In the genomic region with DNA sequence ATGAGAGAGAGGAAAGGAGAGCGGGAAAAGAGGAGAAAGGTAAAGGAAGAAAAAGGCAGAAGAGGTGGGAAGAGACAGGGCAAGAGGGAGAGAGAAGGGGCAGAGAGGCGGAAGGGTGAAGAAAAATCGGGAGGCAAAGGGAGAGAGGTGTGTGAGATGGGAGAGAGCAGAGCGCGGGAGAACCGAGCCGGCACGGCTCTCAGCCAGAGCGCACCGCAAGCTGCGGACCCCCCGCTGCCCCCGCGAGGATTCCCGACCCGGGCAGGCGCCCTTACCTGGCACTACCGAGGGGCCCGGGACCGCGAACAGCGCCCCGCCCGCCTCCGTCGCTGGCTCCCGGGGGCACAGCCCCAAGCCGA, we compare ENCODE assay signal across 7 mouse cellular contexts. TPM values are rescaled to one million over a fixed set of nuclear protein-coding genes. Genes with fewer than 3 reads are reported as not detected.
A peak's percentile ranks its signal among the peaks of the same experiment; 100 is the strongest.
DNase-seq lines count a peak whose midpoint lies in the region; ATAC-seq and TF ChIP-seq lines count a peak whose summit lies in the region.

Gene Gm17606, plus strand, starts transcription at position 7 of the 359 bp plus-strand sequence.

- peak within 1 kb of the TSS; percentile 76 for H3K4me3 ChIP-seq in neural tube, embryonic 11.5 days (ENCODE audit: low read depth, low read length)
- H3K4me3 ChIP-seq in forebrain, embryonic 13.5 days: peak within 1 kb of the TSS; percentile 72
- H3K4me3 ChIP-seq in limb, embryonic 14.5 days (replicated peaks; ENCODE audit: low read length): peak within 1 kb of the TSS; percentile 77
- peak within 1 kb of the TSS; percentile 76 for H3K4me3 ChIP-seq in stomach, embryonic 15.5 days (replicated peaks)

- no peaks in the 10 kb centered on the region for H3K9me3 ChIP-seq in neural tube, embryonic 11.5 days (ENCODE audit: control insufficient read depth, low read length)
- no peaks in the 10 kb centered on the region for H3K9me3 ChIP-seq in forebrain, embryonic 13.5 days (replicated peaks)
- H3K9me3 ChIP-seq in limb, embryonic 14.5 days (ENCODE audit: control insufficient read depth, low read length): no peaks in the 10 kb centered on the region
- no peaks in the 10 kb centered on the region for H3K9me3 ChIP-seq in stomach, embryonic 15.5 days

- ATAC-seq in neural tube, embryonic 11.5 days (ENCODE audit: insufficient read depth, low FRiP score, low TSS enrichment): peak; percentile 17
- no peak for ATAC-seq in forebrain, embryonic 13.5 days
- peak; percentile 27 for ATAC-seq in limb, embryonic 14.5 days (ENCODE audit: low FRiP score, low read depth)
- peak; percentile 25 for ATAC-seq in stomach, embryonic 15.5 days (ENCODE audit: insufficient read depth, low FRiP score, low read depth)

- TF ChIP-seq POLR2A in limb, embryonic 14.5 days (IDR thresholded peaks at IDR 0.05; ENCODE audit: borderline replicate concordance, extremely low read depth, insufficient read depth, insufficient read length): no peak

- H3K9ac ChIP-seq in neural tube, embryonic 11.5 days (ENCODE audit: low read length): peak within 1 kb of the TSS; percentile 92
- peak within 1 kb of the TSS; percentile 93 for H3K9ac ChIP-seq in forebrain, embryonic 13.5 days
- peak within 1 kb of the TSS; percentile 81 for H3K9ac ChIP-seq in limb, embryonic 14.5 days (ENCODE audit: low read depth, low read length, severe bottlenecking)
- H3K9ac ChIP-seq in stomach, embryonic 15.5 days: peak within 1 kb of the TSS; percentile 84

- peak within 1 kb of the TSS; percentile 97 for H3K4me2 ChIP-seq in neural tube, embryonic 11.5 days (ENCODE audit: low read depth)
- peak within 1 kb of the TSS; percentile 93 for H3K4me2 ChIP-seq in forebrain, embryonic 13.5 days
- peak within 1 kb of the TSS; percentile 88 for H3K4me2 ChIP-seq in limb, embryonic 14.5 days (replicated peaks; ENCODE audit: low read depth, low read length, severe bottlenecking)
- H3K4me2 ChIP-seq in stomach, embryonic 15.5 days: peak within 1 kb of the TSS; percentile 100

- H3K36me3 ChIP-seq in neural tube, embryonic 11.5 days (ENCODE audit: control insufficient read depth, insufficient read depth, low read length): peaks cover 26% of the 10 kb centered on the region
- H3K36me3 ChIP-seq in forebrain, embryonic 13.5 days (ENCODE audit: poor library complexity, severe bottlenecking): peaks cover 67% of the 10 kb centered on the region
- H3K36me3 ChIP-seq in limb, embryonic 14.5 days (ENCODE audit: control insufficient read depth, insufficient read depth, low read length): peaks cover 66% of the 10 kb centered on the region
- peaks cover 38% of the 10 kb centered on the region for H3K36me3 ChIP-seq in stomach, embryonic 15.5 days

- no peaks in the 10 kb centered on the region for H3K27me3 ChIP-seq in neural tube, embryonic 11.5 days (ENCODE audit: control insufficient read depth, insufficient read depth, low read length)
- H3K27me3 ChIP-seq in forebrain, embryonic 13.5 days: no peaks in the 10 kb centered on the region
- H3K27me3 ChIP-seq in limb, embryonic 14.5 days (ENCODE audit: control insufficient read depth, insufficient read depth, low read length): no peaks in the 10 kb centered on the region
- no peaks in the 10 kb centered on the region for H3K27me3 ChIP-seq in stomach, embryonic 15.5 days (replicated peaks)

- under 1% methylated on average over 28 of the region's 28 CpGs for WGBS in neural tube, embryonic 11.5 days
- 0% methylated on average over 5 of the region's 28 CpGs for WGBS in forebrain, embryonic 13.5 days
- WGBS in limb, embryonic 14.5 days: 0% methylated on average over 8 of the region's 28 CpGs
- under 1% methylated on average over 23 of the region's 28 CpGs for WGBS in stomach, embryonic 15.5 days

- no peak for DNase-seq in neural tube, embryonic 11.5 days (ENCODE audit: low spot score)
- DNase-seq in neural tube, embryonic 10.5 days (ENCODE audit: extremely low spot score, low spot score): no peak
- DNase-seq in limb, embryonic 14.5 days (ENCODE audit: low spot score): no peak
- no peak for DNase-seq in cerebellum, adult 9-11 months
- no peak for DNase-seq in Muller cell, postnatal 12 days (ENCODE audit: inconsistent ontology term)

- peak within 1 kb of the TSS; percentile 77 for H3K27ac ChIP-seq in neural tube, embryonic 11.5 days (ENCODE audit: low read depth, low read length)
- H3K27ac ChIP-seq in forebrain, embryonic 13.5 days: peak within 1 kb of the TSS; percentile 92
- peak within 1 kb of the TSS; percentile 63 for H3K27ac ChIP-seq in limb, embryonic 14.5 days (replicated peaks; ENCODE audit: low read depth, low read length)
- H3K27ac ChIP-seq in stomach, embryonic 15.5 days: peak within 1 kb of the TSS; percentile 85

- H3K4me1 ChIP-seq in neural tube, embryonic 11.5 days (ENCODE audit: control insufficient read depth, insufficient read depth, low read length): peaks cover 9% of the 10 kb centered on the region; the same call in 1 of the 2 replicates
- peaks cover 31% of the 10 kb centered on the region for H3K4me1 ChIP-seq in forebrain, embryonic 13.5 days
- peaks cover 10% of the 10 kb centered on the region for H3K4me1 ChIP-seq in limb, embryonic 14.5 days (ENCODE audit: control insufficient read depth, insufficient read depth, low read length)
- H3K4me1 ChIP-seq in stomach, embryonic 15.5 days: peaks cover 2% of the 10 kb centered on the region; the same call in 1 of the 2 replicates

RNA-seq across cellular contexts. Expression of gene Gm17606, which starts in this region (rescaled TPM):
- polyA plus RNA-seq in neural tube, embryonic 11.5 days (2014; fragmentation: Nextera tagmentation; extraction: Ambion mirVana): not detected in 2 replicates
- not detected in 2 replicates for polyA plus RNA-seq in forebrain, embryonic 13.5 days (2015; fragmentation: Nextera tagmentation; extraction: Ambion mirVana)
- polyA plus RNA-seq in limb, embryonic 14.5 days (2012; rRNA removed): not detected in 2 replicates
- polyA plus RNA-seq in limb, embryonic 14.5 days (2014; fragmentation: Nextera tagmentation; extraction: Ambion mirVana): not detected in 2 replicates
- polyA plus RNA-seq in stomach, embryonic 15.5 days (2015; fragmentation: Nextera tagmentation; extraction: Ambion mirVana): not detected in 2 replicates

Comparison
In these comparisons a context has a peak if more than half of its experiments do, and no peak if none do; other contexts are left out.
1. Peak in ATAC-seq, H3K4me3 ChIP-seq, H3K27ac ChIP-seq, H3K9ac ChIP-seq and H3K4me2 ChIP-seq in neural tube, embryonic 11.5 days; RNA of the gene not detected or under 1 TPM.
2. Peak in ATAC-seq, H3K4me3 ChIP-seq, H3K27ac ChIP-seq, H3K9ac ChIP-seq and H3K4me2 ChIP-seq in limb, embryonic 14.5 days; RNA of the gene not detected or under 1 TPM.
3. Peak in ATAC-seq, H3K4me3 ChIP-seq, H3K27ac ChIP-seq, H3K9ac ChIP-seq and H3K4me2 ChIP-seq in stomach, embryonic 15.5 days; RNA of the gene not detected or under 1 TPM.